Mouse (Mus musculus) kidney, postnatal 0 days (tissue): ENCODE data around the gene Phkg1. TPM values are rescaled to one million over a fixed set of nuclear protein-coding genes. Genes with fewer than 3 reads are reported as not detected.
"Not testable (repeated sequence)": the region's sequence is repeated elsewhere in the genome, so short reads cannot be mapped to it uniquely, and the experiment has no call there.

ENCODE experiments used
- ATAC-seq: fragments of 200-750 bp; cut with Nextera tagmentation; replicated peaks from 2 replicates; pipeline ENCODE4 v1.8.0; 2017; ENCODE audit warnings: low read depth, moderate number of reproducible peaks, moderate TSS enrichment, moderate library complexity; ENCODE audit not compliant: low FRiP score
- DNase-seq: peaks from one replicate; pipeline ENCODE4 v3.0.0-alpha.2; 2016; ENCODE audit warnings: low spot score
- H3K27ac ChIP-seq: fragments of 300-500 bp; sonication (generic); 2 replicates; pipeline ENCODE4 v1.5.1; 2014; ENCODE audit warnings: mild to moderate bottlenecking
- H3K27me3 ChIP-seq: fragments of 300-500 bp; sonication (generic); 2 replicates; pipeline ENCODE4 v1.6.1; 2014; ENCODE audit warnings: low read length, mixed read lengths; ENCODE audit not compliant: insufficient read depth
- H3K36me3 ChIP-seq: fragments of 300-500 bp; sonication (generic); 2 replicates; pipeline ENCODE4 v1.6.1; 2014; ENCODE audit warnings: low read length, mixed read lengths; ENCODE audit not compliant: insufficient read depth
- H3K4me1 ChIP-seq: fragments of 300-500 bp; sonication (generic); replicated peaks from 2 replicates; pipeline ENCODE4 v1.6.1; 2014; ENCODE audit warnings: antibody characterized with exemption, low read length, mixed read lengths; ENCODE audit not compliant: insufficient read depth
- H3K4me2 ChIP-seq: fragments of 300-500 bp; sonication (generic); 2 replicates; pipeline ENCODE4 v1.6.1; 2014; ENCODE audit warnings: mild to moderate bottlenecking, low read length, moderate library complexity, mixed read lengths
- H3K4me3 ChIP-seq: fragments of 300-500 bp; sonication (generic); replicated peaks from 2 replicates; pipeline ENCODE4 v1.5.1; 2014; ENCODE audit warnings: low read depth, low read length
- H3K9ac ChIP-seq: fragments of 300-500 bp; sonication (generic); 2 replicates; pipeline ENCODE4 v1.6.1; 2014; ENCODE audit warnings: low read depth, low read length
- H3K9me3 ChIP-seq: fragments of 300-500 bp; sonication (generic); replicated peaks from 2 replicates; pipeline ENCODE4 v1.6.1; 2016; ENCODE audit warnings: low read length, inconsistent platforms, mixed read lengths
- CTCF ChIP-seq: IDR thresholded peaks from 2 replicates; pipeline ENCODE4 v1.5.1; 2016; ENCODE audit warnings: antibody characterized with exemption, low read depth, mild to moderate bottlenecking, moderate library complexity
- WGBS: fragments of 180-500 bp; shearing (Covaris S2); extraction: QIAGEN DNeasy Blood & Tissue Kit; methylation state at CpG from one replicate; pipeline ENCODE4 v1.1.7; 2014; 5-methylcytosine and 5-hydroxymethylcytosine counted together
- polyA plus RNA-seq: library from polyadenylated mRNA; unstranded; fragments of >200 nt; fragmentation: Nextera tagmentation; extraction: Ambion mirVana; gene quantifications from 2 replicates; pipeline ENCODE4 v1.2.1, GENCODE M21; 2015

Gene Phkg1
- polyA plus RNA-seq, 1 experiment from 2014 or later, result 0.05 TPM

DNA sequence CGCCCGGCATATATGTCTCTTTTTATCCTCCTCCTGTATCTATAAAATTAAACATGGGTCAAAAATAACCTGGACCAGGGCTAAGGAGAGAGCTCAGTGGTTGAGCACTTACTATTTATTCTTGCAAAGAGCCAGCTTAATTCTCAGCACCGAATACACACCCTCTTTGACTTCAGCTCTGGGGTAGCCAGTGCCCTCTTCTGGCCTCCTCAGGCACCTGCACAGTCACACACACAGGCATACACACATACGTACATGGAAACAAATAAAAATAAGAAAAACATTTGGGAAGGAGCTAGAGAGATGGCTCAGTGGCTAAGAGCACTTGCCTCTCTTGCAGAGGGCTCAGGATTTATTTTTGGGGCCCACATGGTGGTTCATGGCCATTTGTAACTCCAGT, 23.6 kb upstream of the Phkg1 start:
- no peaks in the 10 kb centered on the region for H3K4me1 ChIP-seq
- no peaks in the 10 kb centered on the region for H3K36me3 ChIP-seq
- no peaks in the 10 kb centered on the region for H3K9me3 ChIP-seq
- H3K27ac ChIP-seq, result no peak overlapping the region
- H3K9ac ChIP-seq, result no peak overlapping the region
- no peak for TF ChIP-seq CTCF
- H3K27me3 ChIP-seq, result no peaks in the 10 kb centered on the region
- 95% methylated on average over 4 of the region's 4 CpGs for WGBS
- no peak overlapping the region for H3K4me2 ChIP-seq
- H3K4me3 ChIP-seq, result no peak overlapping the region
- DNase-seq (no peak), ATAC-seq (no peak)

DNA sequence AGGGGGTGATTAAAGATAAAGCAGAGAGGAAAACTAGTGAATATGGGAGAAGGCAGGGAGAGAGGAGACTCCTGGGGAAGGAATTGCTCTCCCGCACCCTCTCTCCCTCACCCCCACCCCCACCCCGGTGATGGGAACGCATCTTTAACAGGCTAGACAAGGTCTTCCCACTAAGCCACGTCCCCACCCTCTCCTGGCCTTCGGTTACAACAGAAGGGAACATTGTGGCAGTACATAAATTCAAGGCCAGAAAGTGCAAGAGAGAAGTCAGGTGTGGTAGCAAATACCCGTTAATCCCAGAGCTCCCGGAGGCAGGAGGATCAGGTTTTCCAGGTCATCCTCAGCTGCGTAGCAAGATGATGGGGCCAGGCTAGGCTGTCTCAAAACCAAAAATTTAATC, 21.0 kb upstream of the Phkg1 start:
- no peak overlapping the region for H3K27ac ChIP-seq
- no peaks in the 10 kb centered on the region for H3K9me3 ChIP-seq
- H3K27me3 ChIP-seq, result no peaks in the 10 kb centered on the region
- ATAC-seq (no peak), DNase-seq (no peak)
- no peak overlapping the region for H3K9ac ChIP-seq
- H3K36me3 ChIP-seq, result no peaks in the 10 kb centered on the region
- H3K4me1 ChIP-seq, result no peaks in the 10 kb centered on the region
- H3K4me3 ChIP-seq, result no peak overlapping the region
- no peak overlapping the region for H3K4me2 ChIP-seq
- 52% methylated on average over 8 of the region's 8 CpGs for WGBS
- TF ChIP-seq CTCF, result no peak

GRCm38 (mm10) chr5:129918752-129919151, 20.4 kb upstream of the Phkg1 start:
- 79% methylated on average over 9 of the region's 9 CpGs for WGBS
- Histone ChIP-seq H3K4me2 (no peak overlapping the region), H3K9ac (no peak overlapping the region), H3K27ac (no peak overlapping the region), H3K36me3 (no peaks in the 10 kb centered on the region), H3K27me3 (no peaks in the 10 kb centered on the region), H3K4me3 (no peak overlapping the region), H3K4me1 (no peaks in the 10 kb centered on the region), H3K9me3 (no peaks in the 10 kb centered on the region)
- no peak for DNase-seq
- no peak for TF ChIP-seq CTCF
- ATAC-seq, result no peak

DNA sequence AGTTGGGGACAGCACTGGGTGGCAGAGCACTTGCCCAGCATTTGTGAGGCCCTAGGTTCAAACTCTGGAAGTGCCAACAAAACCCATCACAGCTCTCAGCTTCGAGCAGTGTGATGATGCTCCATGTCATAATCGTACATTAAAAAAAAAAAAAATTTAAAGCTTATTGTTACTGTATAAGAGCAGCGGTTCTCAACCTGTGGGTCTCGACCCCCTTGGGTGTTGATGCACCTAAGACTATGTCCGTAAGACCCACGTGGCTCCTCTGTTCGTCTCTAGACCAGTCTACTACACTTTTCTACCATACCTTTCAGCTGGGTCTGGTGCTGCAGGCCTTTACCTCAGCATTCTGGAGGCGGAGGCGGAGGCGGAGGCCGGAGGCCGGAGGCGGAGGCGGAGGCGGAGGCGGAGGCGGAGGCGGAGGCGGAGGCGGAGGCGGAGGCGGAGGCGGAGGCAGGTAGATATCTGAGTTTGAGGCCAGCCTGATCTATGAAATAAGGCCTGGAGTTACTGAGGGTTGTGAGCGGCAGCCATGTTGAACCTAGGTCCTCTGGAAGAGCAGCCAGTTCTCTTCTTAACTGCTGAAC, 19.8 kb upstream of the Phkg1 start:
- Histone ChIP-seq H3K27ac (no peak overlapping the region), H3K9me3 (no peaks in the 10 kb centered on the region), H3K27me3 (no peaks in the 10 kb centered on the region), H3K4me3 (no peak overlapping the region), H3K36me3 (no peaks in the 10 kb centered on the region), H3K9ac (no peak overlapping the region), H3K4me1 (no peaks in the 10 kb centered on the region), H3K4me2 (no peak overlapping the region)
- ATAC-seq, result no peak
- no peak for TF ChIP-seq CTCF
- no peak for DNase-seq
- 93% methylated on average over 24 of the region's 24 CpGs for WGBS

DNA sequence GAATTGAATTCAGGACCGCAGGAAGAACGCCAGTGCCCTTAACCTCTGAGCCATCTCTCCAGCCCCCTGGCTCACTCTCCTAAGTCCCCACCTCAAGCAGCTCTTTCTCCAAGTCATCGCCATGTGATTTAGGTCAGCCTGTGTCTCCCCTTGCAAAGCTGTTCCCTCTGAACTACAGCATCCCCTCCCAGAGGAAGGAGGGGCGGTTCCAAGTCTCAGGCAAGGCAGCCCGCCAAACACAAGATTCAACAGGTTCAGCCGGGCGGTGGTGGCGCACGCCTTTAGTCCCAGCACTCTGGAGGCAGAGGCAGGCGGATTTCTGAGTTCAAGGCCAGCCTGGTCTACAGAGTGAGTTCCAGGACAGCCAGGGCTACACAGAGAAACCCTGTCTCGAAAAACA, 17.1 kb upstream of the Phkg1 start:
- not testable (repeated sequence) for H3K4me1 ChIP-seq, H3K4me3 ChIP-seq, H3K4me2 ChIP-seq, H3K27me3 ChIP-seq, DNase-seq, H3K27ac ChIP-seq, H3K9me3 ChIP-seq, H3K9ac ChIP-seq, ATAC-seq, H3K36me3 ChIP-seq
- 84% methylated on average over 11 of the region's 11 CpGs for WGBS

- Histone ChIP-seq H3K4me1 (no peaks in the 10 kb centered on the region), H3K4me2 (no peak overlapping the region), H3K9me3 (no peaks in the 10 kb centered on the region), H3K27ac (no peak overlapping the region), H3K9ac (no peak overlapping the region), H3K27me3 (no peaks in the 10 kb centered on the region), H3K4me3 (no peak overlapping the region), H3K36me3 (no peaks in the 10 kb centered on the region)
- DNase-seq, result no peak
- 36% methylated on average over 2 of the region's 2 CpGs for WGBS
- no peak for ATAC-seq
- TF ChIP-seq CTCF, result peak; percentile 71
Observed at GRCm38 (mm10) chr5:129914024-129914423, 15.7 kb upstream of the Phkg1 start.

GRCm38 (mm10) chr5:129909591-129909990, 11.2 kb upstream of the Phkg1 start:
- Histone ChIP-seq H3K36me3 (no peaks in the 10 kb centered on the region), H3K9me3 (no peaks in the 10 kb centered on the region), H3K27ac (no peak overlapping the region), H3K27me3 (no peaks in the 10 kb centered on the region), H3K4me3 (no peak overlapping the region), H3K4me2 (no peak overlapping the region), H3K9ac (no peak overlapping the region), H3K4me1 (no peaks in the 10 kb centered on the region)
- DNase-seq (no peak), ATAC-seq (no peak)
- TF ChIP-seq CTCF, result no peak
- WGBS, result 73% methylated on average over 7 of the region's 7 CpGs
